Mouse (Mus musculus): ENCODE results near the gene Vmn2r99.

Vmn2r99 gene

DNA sequence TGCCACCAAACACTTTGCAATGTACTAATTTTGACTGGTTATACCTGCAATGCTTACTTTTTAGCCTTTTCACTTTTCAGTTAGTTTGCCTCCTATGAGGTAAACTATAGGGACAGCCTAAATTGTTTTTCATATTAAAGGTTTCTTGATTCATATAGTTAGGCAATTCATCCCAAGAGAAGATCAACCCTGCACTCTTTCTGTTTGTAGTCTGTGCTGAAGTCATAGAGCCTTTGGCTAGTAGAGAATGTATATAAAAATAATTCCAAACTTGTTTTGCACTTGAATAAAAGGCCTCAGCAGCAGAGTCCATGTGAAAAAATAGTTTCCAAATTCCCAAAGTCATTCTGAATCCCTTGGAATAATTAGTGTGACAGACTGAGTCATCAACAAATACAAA is at the start of gene Vmn2r99:
Vmn2r99 (plus strand) TSS at position 301 of the 400 bp plus-strand sequence.
- in situ Hi-C loops (cut with MboI, MseI) = no loop called here

DNA sequence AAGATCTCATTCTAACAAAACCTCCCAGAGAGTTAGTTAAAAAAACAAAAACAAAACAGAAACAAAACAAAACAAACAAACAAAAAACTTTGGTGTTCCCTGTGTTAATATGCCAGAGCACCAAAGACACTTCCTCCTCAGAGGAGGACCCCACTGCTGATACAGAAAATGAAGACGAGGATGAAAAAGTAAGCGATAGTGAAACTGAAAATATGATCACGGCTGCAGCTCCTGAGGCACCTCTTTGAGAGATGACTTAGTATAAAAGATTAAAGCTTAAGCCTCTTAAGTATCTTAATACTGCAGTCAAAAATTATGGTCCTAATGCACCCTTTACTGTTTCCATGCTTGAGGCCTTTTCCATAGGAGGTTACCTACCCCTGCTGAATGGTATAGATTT is 75.9 kb downstream of the Vmn2r99 start:
- in situ Hi-C loops (cut with MboI, MseI) = loop anchor here (5.0 kb wide), 1 partner anchor 1125 kb away; no protein-coding TSS in a partner anchor

DNA sequence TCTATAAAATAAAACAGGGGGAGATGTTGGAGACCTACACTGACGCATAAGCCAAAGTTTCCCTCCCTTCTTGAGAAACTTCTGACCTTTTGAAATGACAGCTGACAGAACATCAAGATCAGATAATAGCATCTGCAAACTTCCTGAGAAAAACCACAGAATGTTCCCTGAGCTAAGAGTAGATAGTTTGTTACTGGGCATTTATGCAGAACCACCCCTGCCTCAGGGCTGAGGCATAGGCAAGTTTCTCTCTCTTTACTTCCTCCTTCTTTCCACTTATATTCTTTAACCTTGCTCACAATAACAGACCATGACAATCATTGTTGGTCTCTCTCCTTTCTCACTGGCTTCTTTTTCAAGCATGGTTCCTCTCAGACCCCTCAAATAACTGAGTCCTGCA is 83.2 kb downstream of the Vmn2r99 start:
- in situ Hi-C loops (cut with MboI, MseI) = no loop called here
